Mouse (Mus musculus): ENCODE data around the gene Dnajc15.

DNA sequence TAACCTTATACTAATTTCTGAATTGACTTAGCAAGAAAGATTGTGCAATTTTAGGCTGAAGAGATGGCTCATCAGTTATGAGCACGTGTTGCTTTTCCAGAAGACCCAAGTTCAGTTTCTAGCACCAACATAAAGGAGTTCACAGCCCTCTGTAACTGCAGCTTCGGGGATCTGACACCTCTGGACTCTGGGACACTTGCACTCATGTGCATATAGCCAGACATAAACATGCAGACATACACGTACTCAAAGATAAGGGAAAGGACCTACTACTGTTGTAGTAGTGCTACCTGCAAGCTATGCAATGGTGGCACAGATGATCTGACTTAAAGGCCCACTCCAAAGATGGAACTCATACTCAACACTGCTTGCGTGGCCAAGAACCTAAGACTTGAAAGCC is 43.0 kb downstream of the Dnajc15 start:
- TF ChIP-seq USF1 (IDR thresholded peaks at IDR 0.05; ENCODE audit: low read depth): no peak
- TF ChIP-seq CTCF (IDR thresholded peaks at IDR 0.05; ENCODE audit: control insufficient read depth, insufficient read depth, insufficient read length): no peak
- TF ChIP-seq CEBPB (IDR thresholded peaks at IDR 0.05; ENCODE audit: low read depth): no peak
- no peak for TF ChIP-seq MAX (IDR thresholded peaks at IDR 0.05)
- no peak for TF ChIP-seq MYOD1 (IDR thresholded peaks at IDR 0.05; ENCODE audit: control insufficient read depth, insufficient read length, low read depth)
